Mouse (Mus musculus) MEL-GATA-1-ER (cell line): ENCODE data around the gene Olfr592.
"Not testable (repeated sequence)": the region's sequence is repeated elsewhere in the genome, so short reads cannot be mapped to it uniquely, and the experiment has no call there.

Experiments
- DNase-seq: peaks from one replicate; pipeline ENCODE4 v3.0.0-alpha.2; 2012; ENCODE audit warnings: low read depth; ENCODE audit errors: extremely low read depth

Olfr592 gene

DNA sequence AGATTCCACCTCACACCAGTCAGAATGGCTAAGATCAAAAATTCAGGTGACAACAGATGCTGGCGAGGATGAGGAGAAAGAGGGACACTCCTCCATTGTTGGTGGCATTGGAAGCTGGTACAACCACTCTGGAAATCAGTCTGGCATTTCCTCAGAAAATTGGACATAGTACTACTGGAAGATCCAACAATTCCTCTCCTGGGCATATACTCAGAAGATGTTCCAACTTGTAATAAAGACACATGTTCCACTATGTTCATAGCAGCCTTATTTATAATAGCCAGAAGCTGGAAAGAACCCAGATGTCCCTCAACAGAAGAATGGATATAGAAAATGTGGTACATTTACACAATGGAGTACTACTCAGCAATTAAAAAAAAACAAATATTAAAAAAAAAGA lies at the start of gene Olfr592:
Gene Olfr592, plus strand, starts transcription at position 301 of the 400 bp plus-strand sequence.
- DNase-seq, result not testable (repeated sequence)

DNA sequence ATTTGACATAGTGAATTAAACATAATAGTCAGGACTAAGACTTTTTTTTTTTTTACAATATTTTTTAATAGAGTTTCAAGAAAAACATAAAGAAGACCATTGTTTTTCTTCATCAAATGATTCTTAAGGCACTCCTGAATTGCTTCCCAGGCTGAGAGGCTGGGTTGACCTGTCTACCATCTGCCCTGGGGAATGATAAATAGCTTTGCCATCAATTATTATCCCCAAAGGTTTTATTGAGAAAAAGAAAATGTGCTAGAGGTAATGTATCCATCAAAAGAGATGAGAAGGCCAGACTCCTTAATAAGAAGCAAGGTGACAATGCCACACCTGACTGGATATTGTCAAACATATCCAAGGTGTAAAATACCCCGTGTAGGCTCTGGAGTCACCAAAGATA lies 44.0 kb upstream of the Olfr592 start, which contains the start of gene Olfr588-ps1:
Gene Olfr588-ps1, plus strand, starts transcription at position 301 of the 400 bp plus-strand sequence.
- no peak for DNase-seq

DNA sequence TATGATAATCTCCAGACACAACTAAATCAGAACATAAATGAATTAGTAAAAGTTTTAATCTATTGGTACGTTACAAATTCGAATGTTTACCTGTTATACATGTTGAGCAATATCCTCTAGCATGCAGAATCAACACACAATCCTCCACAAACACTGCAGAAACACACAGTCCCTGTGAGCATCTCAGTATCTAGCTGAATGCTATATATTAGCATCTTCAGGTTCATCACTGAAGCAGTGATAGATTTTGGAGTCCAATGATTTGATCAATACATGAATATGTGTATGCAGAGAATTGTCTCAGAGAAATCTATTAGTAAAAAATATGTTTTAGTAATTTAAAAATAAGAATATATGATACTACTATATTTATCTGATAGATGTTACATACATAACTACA lies 28.3 kb upstream of the Olfr592 start, which contains the start of gene Olfr589:
Gene Olfr589, minus strand, starts transcription at position 101 of the 400 bp plus-strand sequence.
- DNase-seq, result no peak

DNA sequence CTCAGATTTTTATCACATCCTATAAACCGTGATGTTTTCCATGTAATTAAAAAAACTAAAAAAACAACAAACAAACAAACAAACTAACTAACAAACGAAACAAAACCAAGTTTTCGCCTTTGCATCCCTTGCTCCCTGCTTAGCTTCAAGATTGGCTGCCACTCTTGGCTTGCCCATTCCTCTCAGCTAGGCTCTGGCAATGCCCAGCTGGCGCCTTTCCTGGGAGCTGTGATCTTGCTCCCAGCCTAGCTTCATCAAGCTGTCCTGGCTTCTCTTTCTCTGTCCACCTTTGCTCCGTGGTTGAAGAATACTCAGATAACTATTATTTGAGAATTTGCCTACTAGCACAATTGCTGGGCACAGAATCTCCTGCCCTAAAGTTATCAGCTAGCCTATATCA lies 14.9 kb upstream of the Olfr592 start:
- no peak for DNase-seq

DNA sequence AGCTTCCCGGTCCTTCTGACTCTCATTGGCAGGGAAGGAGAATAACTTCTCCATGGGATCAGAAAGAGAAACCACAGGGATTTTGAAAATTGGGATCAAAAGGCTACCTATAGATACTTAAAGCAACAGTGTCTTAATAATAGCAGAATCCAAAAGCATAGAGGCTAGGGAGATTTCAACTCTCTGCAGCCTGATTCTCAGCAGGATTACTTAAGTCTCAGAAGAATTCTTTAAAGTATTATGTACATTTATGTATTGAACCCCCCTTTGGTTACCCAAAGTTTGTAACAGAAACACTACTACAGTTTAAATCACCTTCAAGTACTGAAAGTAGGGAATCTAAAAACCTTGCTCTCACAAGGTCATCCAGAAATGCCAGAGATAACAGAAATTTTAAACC lies 6.4 kb upstream of the Olfr592 start, which contains the start of gene Olfr591:
Gene Olfr591, minus strand, starts transcription at position 101 of the 400 bp plus-strand sequence.
- DNase-seq, result no peak

DNA sequence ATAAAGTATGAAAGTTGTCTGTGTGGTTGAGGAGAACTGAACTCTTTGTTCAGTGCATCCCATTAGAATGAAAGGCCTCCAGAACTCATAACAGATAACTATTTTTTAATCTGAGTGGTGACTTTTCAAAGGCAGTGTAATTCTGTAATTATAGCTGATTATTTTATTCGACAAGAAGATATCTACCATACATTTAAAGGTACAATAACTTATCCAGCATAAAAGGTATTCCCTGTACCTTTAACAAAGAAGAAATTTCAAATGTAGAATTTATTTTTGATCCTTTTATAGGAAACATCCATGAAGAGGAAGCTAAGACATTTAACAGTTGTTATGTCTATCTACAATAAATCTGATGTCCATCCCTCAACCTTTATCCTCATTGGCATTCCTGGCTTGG lies 27.0 kb downstream of the Olfr592 start, which contains the start of gene Olfr593:
Gene Olfr593, plus strand, starts transcription at position 301 of the 400 bp plus-strand sequence.
- no peak for DNase-seq

DNA sequence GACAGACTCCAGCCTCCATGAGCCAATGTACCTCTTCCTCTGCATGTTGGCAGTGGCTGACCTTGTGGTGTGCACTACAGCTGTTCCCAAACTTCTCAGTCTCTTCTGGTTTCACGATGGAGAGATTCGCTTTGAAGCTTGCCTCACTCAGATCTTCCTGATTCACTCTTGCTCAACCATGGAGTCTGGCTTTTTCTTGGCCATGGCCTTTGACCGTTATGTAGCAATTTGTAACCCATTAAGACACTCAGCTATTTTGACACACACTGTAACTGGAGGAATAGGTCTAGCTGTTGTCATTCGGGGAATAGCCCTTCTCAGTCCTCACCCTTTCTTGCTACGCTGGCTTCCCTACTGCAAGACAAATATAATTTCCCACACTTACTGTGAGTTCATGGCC lies 27.4 kb downstream of the Olfr592 start:
- DNase-seq, result not testable (repeated sequence)

DNA sequence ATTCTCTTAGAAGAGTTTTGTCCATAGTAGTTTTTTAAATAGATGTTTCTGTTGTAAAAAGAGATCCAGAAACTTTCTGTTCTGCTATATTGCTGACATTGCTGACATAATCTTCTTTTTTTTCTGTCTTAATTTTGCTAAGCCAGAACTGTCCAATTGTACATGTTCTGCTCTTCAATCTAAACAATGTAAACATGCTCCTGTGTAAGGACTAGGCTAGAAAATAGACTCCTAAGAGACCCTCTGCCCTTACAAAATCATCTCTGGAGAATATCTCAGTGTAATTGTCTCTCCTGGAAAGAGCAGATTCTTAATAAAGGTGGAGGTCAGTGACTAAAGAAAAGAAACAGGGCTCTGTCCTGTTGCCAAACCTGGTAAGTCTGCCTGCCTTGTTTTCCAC lies 32.1 kb downstream of the Olfr592 start, which contains the start of gene Olfr594:
Gene Olfr594, plus strand, starts transcription at position 301 of the 400 bp plus-strand sequence.
- no peak for DNase-seq
